Mouse (Mus musculus) G1E (cell line): ENCODE results near the gene Rnf166. TPM values are rescaled to one million over a fixed set of nuclear protein-coding genes. Genes with fewer than 3 reads are reported as not detected.

ENCODE experiments used
- ATAC-seq: 2 replicates; pipeline ENCODE4 v1.8.0; 2016; ENCODE audit warnings: mild to moderate bottlenecking; ENCODE audit not compliant: insufficient number of reproducible peaks, poor library complexity, low FRiP score, severe bottlenecking; ENCODE audit errors: extremely low read depth
- DNase-seq: peaks from one replicate; pipeline ENCODE4 v3.0.0; 2012; ENCODE audit warnings: low spot score
- H3K27me3 ChIP-seq: 2 replicates; pipeline ENCODE4 v1.6.1; 2012; ENCODE audit warnings: mild to moderate bottlenecking, low read length, inconsistent platforms; ENCODE audit not compliant: insufficient read depth
- H3K36me3 ChIP-seq: replicated peaks from 2 replicates; pipeline ENCODE3; 2012; ENCODE audit warnings: mild to moderate bottlenecking, inconsistent platforms
- H3K4me1 ChIP-seq: 2 replicates; pipeline ENCODE4 v1.6.1; 2012; ENCODE audit warnings: low read depth, low read length, inconsistent platforms, mixed read lengths; ENCODE audit not compliant: insufficient read depth
- H3K4me3 ChIP-seq: 2 replicates; pipeline ENCODE4 v1.5.1; 2012; ENCODE audit warnings: low read depth, mild to moderate bottlenecking, inconsistent platforms, low read length, moderate library complexity, mixed read lengths
- H3K9me3 ChIP-seq: replicated peaks from 2 replicates; pipeline ENCODE4 v1.6.1; 2012; ENCODE audit warnings: inconsistent platforms
- CTCF ChIP-seq: IDR thresholded peaks from 2 replicates; pipeline ENCODE4 v1.5.1; 2012; ENCODE audit warnings: low read depth, low read length, inconsistent platforms, mixed read lengths
- GATA1 ChIP-seq: IDR thresholded peaks from 2 replicates; pipeline ENCODE4 v1.6.1; 2012; ENCODE audit warnings: borderline replicate concordance, low read length, inconsistent platforms, mixed read lengths
- GATA2 ChIP-seq: IDR thresholded peaks from 2 replicates; pipeline ENCODE4 v1.6.1; 2012; ENCODE audit warnings: low read depth, low read length, inconsistent platforms, borderline replicate concordance
- POLR2AphosphoS5 ChIP-seq: IDR thresholded peaks from 2 replicates; pipeline ENCODE4 v1.6.1; 2012; ENCODE audit warnings: low read depth, low read length, inconsistent platforms; ENCODE audit not compliant: insufficient replicate concordance
- TAL1 ChIP-seq: conservative IDR thresholded peaks from 2 replicates; pipeline ENCODE4 v1.6.1; 2012; ENCODE audit warnings: low read depth, low read length, inconsistent platforms, mixed read lengths
- polyA plus RNA-seq: library from polyadenylated mRNA; stranded (reverse); fragments of >175 nt; gene quantifications from 2 replicates; pipeline ENCODE4 v1.2.3, GENCODE M21; 2012
- total RNA-seq, 2 experiments: library from RNA; stranded (forward) in 1 of 2; stranded (reverse) in 1 of 2; fragments of 200-1000 nt in 1 of 2; fragments of >200 nt in 1 of 2; fragmentation: Nextera tagmentation in 1 of 2; gene quantifications; 2 replicates each; pipeline ENCODE4 v1.2.3; 2014 to 2017

The Rnf166 gene
- total RNA-seq (2014; fragmentation: Nextera tagmentation) (28.0 and 45.3 TPM in 2 replicates), total RNA-seq (2017) (18.6 and 29.4 TPM in 2 replicates), polyA plus RNA-seq (29.5 and 33.3 TPM in 2 replicates)

- H3K4me1 ChIP-seq: peaks cover 57% of the 10 kb centered on the region
- peak within 1 kb of the TSS; percentile 96 for H3K4me3 ChIP-seq
- TF ChIP-seq POLR2AphosphoS5: no peak
- no peak for TF ChIP-seq GATA2
- no peak for TF ChIP-seq CTCF
- TF ChIP-seq GATA1: no peak
- TF ChIP-seq TAL1: no peak
- peak; percentile 90 for DNase-seq
- no peaks in the 10 kb centered on the region for H3K9me3 ChIP-seq
- H3K27me3 ChIP-seq: no peaks in the 10 kb centered on the region
- H3K36me3 ChIP-seq: peaks cover 72% of the 10 kb centered on the region
- peak; percentile 50; the same call in 1 of the 2 replicates for ATAC-seq
Observed at GRCm38 (mm10) chr8:122475580-122476320, at the start of gene Rnf166, which contains the start of gene Ctu2. TSS of gene Rnf166 (minus strand) at chr8:122476064. TSS of gene Ctu2 (plus strand) at chr8:122476143.

GRCm38 (mm10) chr8:122525004-122525403 lies 49.1 kb upstream of the Rnf166 start:
- Histone ChIP-seq H3K9me3 (peaks cover 3% of the 10 kb centered on the region; the same call in 1 of the 2 replicates), H3K4me3 (peak overlapping the region; percentile 48; the same call in 1 of the 2 replicates), H3K36me3 (peaks cover 90% of the 10 kb centered on the region), H3K4me1 (peaks cover 84% of the 10 kb centered on the region), H3K27me3 (no peaks in the 10 kb centered on the region)
- ATAC-seq: no peak
- TF ChIP-seq CTCF (no peak), POLR2AphosphoS5 (no peak), TAL1 (no peak), GATA1 (no peak), GATA2 (no peak)
- DNase-seq: no peak

GRCm38 (mm10) chr8:122524506-122524905 lies 48.6 kb upstream of the Rnf166 start:
- peaks cover 89% of the 10 kb centered on the region for H3K36me3 ChIP-seq
- H3K4me1 ChIP-seq: peaks cover 86% of the 10 kb centered on the region

GRCm38 (mm10) chr8:122523652-122524360 lies 47.9 kb upstream of the Rnf166 start:
- H3K36me3 ChIP-seq: peaks cover 88% of the 10 kb centered on the region
- ATAC-seq (no peak), DNase-seq (no peak)
- no peak for TF ChIP-seq GATA1
- no peak for TF ChIP-seq POLR2AphosphoS5
- no peak for TF ChIP-seq CTCF
- no peak for TF ChIP-seq GATA2
- no peak for TF ChIP-seq TAL1
- no peaks in the 10 kb centered on the region for H3K27me3 ChIP-seq
- peak overlapping the region; percentile 0; the same call in 1 of the 2 replicates for H3K4me3 ChIP-seq
- H3K9me3 ChIP-seq: peaks cover 3% of the 10 kb centered on the region; the same call in 1 of the 2 replicates
- H3K4me1 ChIP-seq: peaks cover 86% of the 10 kb centered on the region

More at GRCm38 (mm10) chr8:122524506-122524905, 48.6 kb upstream of the Rnf166 start:
- TF ChIP-seq TAL1 (no peak), CTCF (no peak), GATA1 (no peak), POLR2AphosphoS5 (no peak), GATA2 (no peak)
- no peaks in the 10 kb centered on the region for H3K27me3 ChIP-seq
- no peak for DNase-seq
- H3K9me3 ChIP-seq: peaks cover 3% of the 10 kb centered on the region; the same call in 1 of the 2 replicates
- no peak for ATAC-seq
- peak overlapping the region; percentile 48; the same call in 1 of the 2 replicates for H3K4me3 ChIP-seq

- Histone ChIP-seq H3K4me1 (peaks cover 91% of the 10 kb centered on the region), H3K36me3 (peaks cover 90% of the 10 kb centered on the region), H3K9me3 (no peaks in the 10 kb centered on the region), H3K27me3 (no peaks in the 10 kb centered on the region), H3K4me3 (no peak overlapping the region; the same call in 1 of the 2 replicates)
- no peak for TF ChIP-seq CTCF
- TF ChIP-seq GATA1: no peak
- TF ChIP-seq POLR2AphosphoS5: no peak
- TF ChIP-seq TAL1: no peak
- no peak for TF ChIP-seq GATA2
- no peak for ATAC-seq
- DNase-seq: no peak
Observed at GRCm38 (mm10) chr8:122522796-122523651, 47.2 kb upstream of the Rnf166 start.
